Mouse (Mus musculus): ENCODE measurements at regions not wholly inside any gene's neighbourhood (a gene's known extent, or its start where the extent isn't known, plus 50 kb on each side); places are given as distances from the start of the nearest gene placed in this dataset.
"Not testable (repeated sequence)": the region's sequence is repeated elsewhere in the genome, so short reads cannot be mapped to it uniquely, and the experiment has no call there.

DNA sequence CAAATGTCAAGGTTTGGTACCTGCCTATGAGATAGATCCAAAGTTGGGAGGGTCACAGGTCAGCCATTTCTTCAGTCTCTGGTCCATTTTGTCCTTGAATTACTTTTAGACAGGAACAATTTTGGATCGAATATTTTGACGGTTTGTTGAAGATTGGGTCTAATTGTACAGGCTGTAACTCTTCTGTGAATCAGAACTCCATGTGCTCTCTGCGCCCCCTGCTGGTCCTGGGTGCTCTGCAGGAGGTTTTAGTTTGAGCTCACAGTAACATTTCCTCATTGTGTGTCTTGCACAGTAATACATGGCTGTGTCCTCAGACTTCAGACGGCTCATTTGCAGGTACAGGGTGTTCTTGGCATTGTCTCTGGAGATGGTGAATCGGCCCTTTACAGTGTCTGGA, 158.1 kb downstream of the Adam6a start:
- DNase-seq; intact Hi-C loops (cut with DNase I): not testable (repeated sequence)

GRCm38 (mm10) chr12:113716406-113716805, 172.7 kb downstream of the Adam6a start:
- DNase-seq, result peak; percentile 11 to 19
- intact Hi-C loops (cut with DNase I), result not testable (repeated sequence)

DNA sequence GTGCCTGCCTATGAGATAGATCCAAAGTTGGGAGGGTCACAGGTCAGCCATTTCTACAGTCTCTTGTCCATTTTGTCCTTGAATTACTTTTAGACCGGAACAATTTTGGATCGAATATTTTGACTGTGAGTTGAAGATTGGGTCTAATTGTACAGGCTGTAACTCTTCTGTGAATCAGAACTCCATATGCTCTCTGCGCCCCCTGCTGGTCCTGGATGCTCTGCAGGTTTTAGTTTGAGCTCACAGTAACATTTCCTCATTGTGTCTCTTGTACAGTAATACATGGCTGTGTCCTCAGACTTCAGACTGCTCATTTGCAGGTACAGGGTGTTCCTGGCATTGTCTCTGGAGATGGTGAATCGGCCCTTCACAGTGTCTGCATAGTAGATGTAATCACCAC, 192.1 kb downstream of the Adam6a start:
- intact Hi-C loops (cut with DNase I), result no loop called here
- DNase-seq, result no peak

DNA sequence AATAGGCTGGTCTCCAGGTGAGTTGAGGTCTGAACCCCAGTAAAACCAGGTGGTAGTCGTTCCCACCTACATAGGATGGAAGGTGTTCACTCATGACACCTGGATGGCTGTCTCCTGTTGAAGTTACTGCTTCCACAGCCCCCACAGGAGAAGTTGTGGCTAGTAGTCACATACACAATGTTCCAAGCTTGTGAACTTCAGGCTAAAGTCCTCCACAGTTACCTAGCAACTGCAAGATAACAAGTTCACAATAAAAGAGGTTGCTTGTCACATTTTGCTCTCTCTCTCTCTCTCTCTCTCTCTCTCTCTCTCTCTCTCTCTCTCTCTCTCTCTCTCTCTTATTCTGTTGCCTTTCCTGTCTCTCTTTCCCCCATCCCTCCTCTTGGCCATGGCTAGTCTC, 202.6 kb downstream of the Adam6a start:
- intact Hi-C loops (cut with DNase I), result no loop called here
- DNase-seq, result no peak

GRCm38 (mm10) chr12:113747987-113748386, 204.3 kb downstream of the Adam6a start:
- intact Hi-C loops (cut with DNase I), result no loop called here
- no peak for DNase-seq

DNA sequence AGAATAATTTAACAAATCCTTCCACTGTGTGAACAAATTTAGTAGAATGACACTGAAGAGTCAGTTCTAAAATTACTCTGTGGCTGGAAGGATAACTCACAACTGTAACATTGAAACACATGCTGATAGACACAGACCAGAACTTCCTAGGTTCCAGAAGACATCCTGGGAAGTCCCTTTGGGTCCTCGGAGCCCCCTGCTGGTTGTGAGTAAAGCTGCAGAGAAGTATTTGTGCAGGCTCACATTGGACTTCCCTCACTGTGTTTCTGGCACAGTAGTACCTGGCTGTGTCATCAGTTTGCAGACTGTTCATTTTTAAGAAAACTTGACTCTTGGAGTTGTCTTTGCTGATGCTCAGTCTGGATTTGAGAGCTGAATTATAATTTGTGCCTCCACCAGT, 225.9 kb downstream of the Adam6a start:
- DNase-seq, result no peak
- intact Hi-C loops (cut with DNase I), result no loop called here

- intact Hi-C loops (cut with DNase I), result not testable (repeated sequence)
- peak in 1 of 2 experiments; percentile 1 for DNase-seq
Measured at GRCm38 (mm10) chr12:113795876-113796275, 252.2 kb downstream of the Adam6a start.

GRCm38 (mm10) chr12:113826377-113826776, 282.7 kb downstream of the Adam6a start:
- intact Hi-C loops (cut with DNase I), result no loop called here
- no peak for DNase-seq

GRCm38 (mm10) chr12:113858893-113859292, 315.2 kb downstream of the Adam6a start:
- peak; percentile 9 for DNase-seq
- intact Hi-C loops (cut with DNase I), result no loop called here

DNA sequence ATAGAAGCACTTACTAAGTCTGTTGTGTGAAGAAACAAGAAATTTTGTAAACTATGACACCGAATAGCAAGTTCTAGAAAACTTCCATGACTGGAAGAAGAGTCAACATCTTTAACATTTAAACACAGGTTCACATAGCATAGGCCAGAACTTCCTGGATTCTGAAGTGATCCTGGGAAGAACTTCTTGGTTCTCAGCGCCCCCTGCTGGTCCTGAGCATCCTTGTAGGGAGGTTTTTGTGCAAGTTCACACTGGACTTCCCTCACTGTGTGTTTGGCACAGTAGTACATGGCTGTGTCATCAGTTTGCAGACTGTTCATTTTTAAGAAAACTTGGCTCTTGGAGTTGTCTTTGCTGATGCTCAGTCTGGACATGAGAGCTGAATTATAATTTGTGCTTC, 335.1 kb downstream of the Adam6a start:
- intact Hi-C loops (cut with DNase I), result no loop called here
- no peak for DNase-seq

DNA sequence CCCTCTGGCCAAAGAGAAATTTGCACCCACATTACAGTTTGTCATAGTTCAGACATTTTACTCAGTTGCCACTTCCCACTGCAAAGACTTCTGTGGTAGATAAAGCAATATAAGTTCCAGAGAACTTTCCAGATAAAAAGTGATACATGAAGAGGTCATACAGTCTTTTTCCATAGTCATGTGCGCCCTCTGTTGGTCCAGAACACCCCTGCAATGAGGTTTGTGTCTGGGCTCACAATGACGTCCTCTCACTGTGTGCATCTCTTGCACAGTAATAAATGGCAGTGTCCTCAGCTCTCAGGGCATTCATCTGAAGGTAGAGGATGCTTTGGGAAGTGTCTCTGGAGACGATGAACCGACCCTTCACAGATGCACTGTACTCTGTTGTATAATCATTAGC, 352.4 kb downstream of the Adam6a start:
- no peak for DNase-seq
- intact Hi-C loops (cut with DNase I), result no loop called here

DNA sequence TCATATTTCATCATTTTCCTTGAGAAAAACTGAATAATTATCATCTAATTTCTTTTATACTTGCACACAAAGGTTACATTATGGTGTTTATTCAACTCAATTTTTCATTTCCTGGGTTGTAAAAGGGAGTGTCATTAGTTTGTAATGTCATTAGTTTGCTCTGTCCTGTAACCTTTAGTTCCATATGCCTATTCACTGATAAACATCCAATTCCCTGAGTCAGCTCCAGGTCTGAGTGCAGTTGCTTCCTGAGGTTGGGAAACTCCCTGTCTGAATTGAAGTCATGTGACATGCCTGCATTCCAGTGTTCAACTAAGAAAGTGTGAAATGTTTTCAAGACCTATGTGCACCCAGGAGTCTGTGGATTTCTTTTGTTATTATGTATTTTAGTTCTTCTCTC, 362.8 kb downstream of the Adam6a start:
- intact Hi-C loops (cut with DNase I), result no loop called here
- no peak for DNase-seq

- intact Hi-C loops (cut with DNase I), result no loop called here
- DNase-seq, result no peak
Measured at GRCm38 (mm10) chr12:113907751-113908150, 364.0 kb downstream of the Adam6a start.

- no peak for DNase-seq
- intact Hi-C loops (cut with DNase I), result no loop called here
Measured at GRCm38 (mm10) chr12:113911770-113912169, 368.1 kb downstream of the Adam6a start.

- no peak for DNase-seq
- intact Hi-C loops (cut with DNase I), result no loop called here
Measured at GRCm38 (mm10) chr12:113940721-113941120, 397.0 kb downstream of the Adam6a start.

DNA sequence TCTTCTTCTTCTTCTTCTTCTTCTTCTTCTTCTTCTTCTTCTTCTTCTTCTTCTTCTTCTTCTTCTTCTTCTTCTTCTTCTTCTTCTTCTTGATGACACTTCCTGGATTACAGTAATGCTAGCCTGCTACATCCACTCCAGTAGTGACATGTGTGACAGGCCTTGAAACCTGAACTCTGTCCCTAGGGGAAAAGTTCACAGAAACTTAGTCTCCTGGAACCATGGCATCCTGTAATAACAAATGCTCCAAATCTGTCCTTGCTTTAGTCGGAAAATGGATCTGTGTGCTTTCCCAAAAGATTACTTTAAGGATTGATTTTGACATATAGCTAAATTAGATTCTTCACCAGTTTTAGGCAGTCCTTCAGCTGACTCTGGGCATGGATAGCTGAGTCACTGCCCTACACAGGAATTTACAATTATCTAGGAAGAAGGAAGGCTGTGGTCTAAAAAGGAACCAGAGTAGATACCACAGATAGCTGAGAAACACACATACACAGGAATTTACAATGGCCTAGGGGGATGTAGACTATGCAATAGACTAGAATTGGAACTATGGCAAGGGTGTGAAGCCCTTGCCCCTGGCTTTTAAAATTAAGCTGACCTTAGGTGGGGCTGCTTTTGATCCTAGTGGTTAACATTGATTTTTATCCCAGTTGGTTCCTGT, 400.1 kb downstream of the Adam6a start:
- intact Hi-C loops (cut with DNase I), result loop anchor here (2.0 kb wide), 1 partner anchor 65 kb away; no protein-coding TSS in a partner anchor
- DNase-seq, result not testable (repeated sequence)

- intact Hi-C loops (cut with DNase I), result loop anchor here (2.0 kb wide), 1 partner anchor 63 kb away; no protein-coding TSS in a partner anchor
- not testable (repeated sequence) for DNase-seq
Measured at GRCm38 (mm10) chr12:113945786-113946185, 402.1 kb downstream of the Adam6a start.

DNA sequence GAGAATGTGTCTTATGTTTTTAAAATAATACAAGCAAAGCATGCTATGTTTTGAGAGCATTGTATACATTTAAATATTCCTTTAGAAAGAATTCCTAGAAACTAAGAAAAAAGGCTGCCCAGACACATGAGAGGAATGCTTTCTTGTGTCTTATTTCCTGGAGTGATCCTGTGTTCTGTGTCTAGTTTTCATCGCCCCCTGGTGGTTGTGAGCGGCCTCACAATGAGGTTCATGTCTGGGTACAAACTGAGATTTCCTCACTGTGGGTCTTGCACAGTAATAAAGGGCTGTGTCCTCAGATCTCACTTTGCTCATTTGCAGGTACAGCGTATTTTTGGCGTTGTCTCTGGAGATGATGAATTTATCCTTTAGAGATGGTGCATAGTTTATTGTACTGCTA, 404.3 kb downstream of the Adam6a start:
- DNase-seq; intact Hi-C loops (cut with DNase I): not testable (repeated sequence)

GRCm38 (mm10) chr12:113974271-113974670, 430.6 kb downstream of the Adam6a start:
- intact Hi-C loops (cut with DNase I), result loop anchor here (1.0 kb wide), 1 partner anchor 65 kb away; no protein-coding TSS in a partner anchor
- DNase-seq, result no peak

DNA sequence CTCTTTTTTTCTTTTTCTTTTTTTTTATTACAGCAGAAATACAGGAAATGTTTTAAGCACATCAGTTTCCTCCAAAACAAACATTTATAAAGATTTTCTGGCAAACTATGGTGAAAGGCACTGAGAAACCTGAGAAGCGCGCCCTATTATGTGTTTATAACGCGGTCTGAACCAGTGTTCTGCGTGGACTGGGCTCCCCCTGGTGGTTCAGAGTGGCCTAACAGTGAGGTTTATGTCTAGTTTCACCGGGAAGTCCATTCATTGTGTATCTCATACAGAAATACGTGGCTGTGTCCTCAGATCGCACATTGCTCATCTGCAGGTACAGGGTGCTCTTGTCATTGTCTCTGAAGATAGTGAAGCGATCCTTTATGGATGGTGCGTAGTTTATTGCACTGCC, 437.9 kb downstream of the Adam6a start:
- peak; percentile 53 to 77 for DNase-seq
- intact Hi-C loops (cut with DNase I), result loop anchor here (2.0 kb wide), 1 partner anchor 67 kb away; no protein-coding TSS in a partner anchor

DNA sequence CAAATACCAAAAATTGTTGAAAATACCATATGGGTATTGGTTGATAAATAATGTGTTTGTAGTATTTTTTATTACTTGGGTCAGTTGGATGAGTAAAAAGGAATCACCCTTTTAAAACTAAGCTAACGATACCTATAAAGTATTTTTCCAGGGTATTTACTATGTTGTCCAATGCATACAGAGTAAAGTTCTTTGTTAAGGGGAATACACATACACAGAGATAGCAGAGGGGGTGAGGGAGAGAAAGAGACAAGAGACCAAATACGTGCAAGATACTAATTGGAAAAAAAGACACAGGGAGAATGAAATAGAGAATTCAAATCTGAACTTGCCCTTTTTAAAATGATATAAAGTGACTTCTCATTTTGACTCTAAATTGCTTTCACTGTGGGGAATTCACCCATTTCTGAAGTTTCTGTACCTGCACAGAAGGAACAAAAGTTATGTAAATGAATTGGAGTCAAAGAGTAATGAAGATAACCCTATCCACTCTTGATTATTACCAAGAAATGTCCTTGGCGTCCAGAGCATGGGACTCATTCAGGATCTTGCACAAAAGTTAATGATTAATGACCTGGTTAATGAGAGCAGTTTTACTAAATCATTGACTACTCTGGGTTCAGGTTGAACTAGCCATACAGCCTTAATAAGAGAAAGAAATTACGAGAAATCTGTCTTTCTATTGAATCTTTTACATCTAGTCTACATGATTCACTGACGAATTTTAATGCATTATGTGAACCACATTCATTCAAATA, 443.7 kb downstream of the Adam6a start:
- intact Hi-C loops (cut with DNase I), result no loop called here
- DNase-seq, result no peak

DNA sequence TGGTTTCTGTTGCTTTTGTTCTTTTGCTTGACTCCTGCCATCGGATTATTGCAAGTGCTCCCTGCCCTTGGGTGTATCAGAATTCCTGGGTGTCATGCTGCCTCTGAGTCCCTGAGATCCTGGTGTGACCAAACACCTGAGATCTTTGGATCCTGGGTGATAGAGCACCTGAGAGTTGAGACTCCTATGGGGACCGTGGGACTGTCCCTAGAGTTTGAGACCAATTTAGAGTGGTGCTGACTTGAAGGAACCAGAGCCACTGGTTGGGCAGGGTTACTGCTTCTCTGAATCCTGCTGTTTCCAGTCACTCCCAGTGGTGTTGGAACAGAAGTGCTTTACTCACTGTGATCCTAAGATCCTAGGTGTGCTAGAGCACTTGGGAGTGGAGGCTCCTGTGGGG, 448.7 kb downstream of the Adam6a start:
- intact Hi-C loops (cut with DNase I), result no loop called here
- DNase-seq, result no peak

Measured in heart, postnatal 14 days (tissue).